ENCODE assay signal across 1 mouse cellular context in genomic region chr17:56273986-56274385, GRCm38 (mm10).
TF ChIP-seq lines count a peak whose summit lies in the region.

No protein-coding gene starts in this region.

TF ChIP-seq in MEL, 35 proteins besides CTCF, POLR2A, EP300 and RAD21:
- TF ChIP-seq ZKSCAN1 (IDR thresholded peaks at IDR 0.05; ENCODE audit: low read depth, low read length), result peak; percentile 89
- TF ChIP-seq ZNF384 (IDR thresholded peaks at IDR 0.05; ENCODE audit: low read depth, low read length), result no peak
TF ChIP-seq in MEL: peak in this region for 1.
